Mouse (Mus musculus) hindbrain, embryonic 11.5 days (tissue): ENCODE measurements around the gene B3galt4. TPM values are rescaled to one million over a fixed set of nuclear protein-coding genes. Genes with fewer than 3 reads are reported as not detected.

Source experiments
- ATAC-seq: fragments of 200-750 bp; cut with Nextera tagmentation; 2 replicates; pipeline ENCODE4 v1.8.0; 2017; ENCODE audit warnings: mild to moderate bottlenecking, moderate TSS enrichment, moderate library complexity; ENCODE audit not compliant: low FRiP score
- DNase-seq: peaks from one replicate; pipeline ENCODE4 v3.0.0-alpha.2; 2015; ENCODE audit warnings: low spot score
- H3K27ac ChIP-seq: fragments of 300-500 bp; sonication (generic); 2 replicates; pipeline ENCODE4 v1.5.1; 2014; ENCODE audit warnings: mild to moderate bottlenecking, low read depth, low read length
- H3K27me3 ChIP-seq: fragments of 300-500 bp; sonication (generic); 2 replicates; pipeline ENCODE4 v1.6.1; 2014; ENCODE audit warnings: mild to moderate bottlenecking, low read length, moderate library complexity, mixed read lengths; ENCODE audit not compliant: control insufficient read depth, insufficient read depth
- H3K36me3 ChIP-seq: fragments of 300-500 bp; sonication (generic); 2 replicates; pipeline ENCODE4 v1.6.1; 2014; ENCODE audit warnings: mild to moderate bottlenecking, low read length, moderate library complexity, mixed read lengths; ENCODE audit not compliant: control insufficient read depth, insufficient read depth
- H3K4me1 ChIP-seq: fragments of 300-500 bp; sonication (generic); replicated peaks from 2 replicates; pipeline ENCODE4 v1.6.1; 2014; ENCODE audit warnings: low read length, mixed read lengths; ENCODE audit not compliant: control insufficient read depth, insufficient read depth
- H3K4me2 ChIP-seq: fragments of 300-500 bp; sonication (generic); replicated peaks from 2 replicates; pipeline ENCODE4 v1.6.1; 2014; ENCODE audit warnings: mild to moderate bottlenecking, low read depth, low read length
- H3K4me3 ChIP-seq: fragments of 300-500 bp; sonication (generic); 2 replicates; pipeline ENCODE4 v1.5.1; 2014; ENCODE audit warnings: low read depth, low read length
- H3K9ac ChIP-seq: fragments of 300-500 bp; sonication (generic); 2 replicates; pipeline ENCODE4 v1.6.1; 2014; ENCODE audit warnings: low read depth, low read length
- H3K9me3 ChIP-seq: fragments of 300-500 bp; sonication (generic); 2 replicates; pipeline ENCODE4 v1.6.1; 2016; ENCODE audit warnings: low read length; ENCODE audit not compliant: control insufficient read depth
- WGBS: fragments of 180-500 bp; shearing (Covaris S2); extraction: QIAGEN DNeasy Blood & Tissue Kit; methylation state at CpG from one replicate; pipeline ENCODE4 v1.1.7; 2014; 5-methylcytosine and 5-hydroxymethylcytosine counted together
- polyA plus RNA-seq: library from polyadenylated mRNA; unstranded; fragments of >200 nt; fragmentation: Nextera tagmentation; extraction: Ambion mirVana; gene quantifications from 2 replicates; pipeline ENCODE4 v1.2.1, GENCODE M21; 2014

Gene B3galt4
- polyA plus RNA-seq, 1 experiment from 2014 or later = 5.3 TPM

DNA sequence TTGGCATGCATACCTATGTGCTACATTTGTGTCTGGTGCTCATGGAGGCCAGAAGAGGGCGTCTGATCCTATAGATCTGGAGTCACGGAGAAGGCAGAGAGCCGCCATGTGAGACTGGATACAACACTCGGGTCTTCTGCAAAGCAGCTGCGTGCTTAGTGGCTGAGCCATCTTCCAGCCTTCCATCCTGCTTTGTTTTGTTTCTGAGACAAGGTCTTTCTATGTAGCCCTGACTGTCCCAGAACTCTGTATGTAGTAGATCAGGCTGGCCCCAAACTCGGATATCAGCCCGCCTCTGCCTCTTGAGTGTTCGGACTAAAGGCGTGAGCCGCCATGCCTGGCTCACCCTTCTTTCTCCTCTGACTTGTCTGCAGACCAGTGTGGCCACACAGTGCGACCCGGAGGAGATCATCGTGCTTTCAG, 36.3 kb downstream of the B3galt4 start:
- Histone ChIP-seq H3K4me1 (peaks cover 20% of the 10 kb centered on the region), H3K4me3 (peak overlapping the region; percentile 64; the same call in 1 of the 2 replicates), H3K36me3 (peaks cover 17% of the 10 kb centered on the region), H3K27ac (no peak overlapping the region), H3K4me2 (peak overlapping the region; percentile 59; the same call in 1 of the 2 replicates), H3K9ac (no peak overlapping the region), H3K27me3 (no peaks in the 10 kb centered on the region), H3K9me3 (no peaks in the 10 kb centered on the region)
- ATAC-seq (no peak), DNase-seq (no peak)
- WGBS = 73% methylated on average over 13 of the region's 13 CpGs

DNA sequence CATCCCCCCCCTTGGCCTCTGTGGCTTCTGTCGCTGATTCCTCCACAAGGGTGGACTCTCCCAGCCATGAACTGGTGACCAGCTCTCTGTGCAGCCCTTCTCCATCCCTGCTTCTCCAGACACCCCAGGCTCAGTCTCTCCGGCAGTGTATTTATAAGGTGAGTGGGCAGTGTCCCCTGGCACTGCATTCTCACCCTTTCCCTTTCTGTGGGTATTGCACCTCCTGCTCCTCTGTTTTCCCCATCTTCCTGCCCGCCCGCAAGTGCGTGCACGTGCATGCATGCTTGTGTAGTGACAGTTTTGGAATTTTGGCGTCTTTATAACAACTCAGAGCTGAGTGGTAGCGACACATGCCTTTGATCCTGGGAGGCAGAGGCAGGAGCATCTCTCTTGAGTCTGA, 37.4 kb downstream of the B3galt4 start:
- WGBS = 98% methylated on average over 8 of the region's 8 CpGs

DNA sequence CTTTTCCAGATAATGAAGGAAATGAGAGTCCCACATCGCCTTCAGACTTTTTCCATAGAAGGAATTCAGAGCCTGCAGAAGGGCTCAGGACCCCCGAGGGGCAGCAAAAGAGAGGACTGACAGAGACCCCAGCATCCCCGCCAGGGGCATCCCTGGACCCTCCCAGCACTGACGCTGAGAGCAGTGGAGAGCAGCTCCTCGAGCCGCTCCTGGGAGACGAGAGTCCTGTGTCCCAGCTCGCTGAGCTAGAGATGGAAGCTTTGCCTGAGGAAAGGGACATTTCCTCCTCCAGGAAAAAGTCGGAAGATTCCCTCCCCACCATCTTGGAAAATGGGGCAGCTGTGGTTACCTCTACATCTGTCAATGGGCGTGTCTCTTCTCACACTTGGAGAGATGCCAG, 38.0 kb downstream of the B3galt4 start:
- no peak for DNase-seq
- Histone ChIP-seq H3K4me2 (no peak overlapping the region), H3K36me3 (peaks cover 17% of the 10 kb centered on the region), H3K9me3 (no peaks in the 10 kb centered on the region), H3K4me1 (peaks cover 14% of the 10 kb centered on the region), H3K27me3 (no peaks in the 10 kb centered on the region), H3K27ac (no peak overlapping the region), H3K4me3 (no peak overlapping the region; the same call in 1 of the 2 replicates), H3K9ac (no peak overlapping the region)
- ATAC-seq = no peak
- WGBS = 91% methylated on average over 10 of the region's 10 CpGs

More for the DNA sequence above, 37.4 kb downstream of the B3galt4 start:
- DNase-seq = no peak
- Histone ChIP-seq H3K27me3 (no peaks in the 10 kb centered on the region), H3K4me2 (no peak overlapping the region), H3K4me3 (no peak overlapping the region; the same call in 1 of the 2 replicates), H3K9me3 (no peaks in the 10 kb centered on the region), H3K27ac (no peak overlapping the region), H3K4me1 (peaks cover 15% of the 10 kb centered on the region), H3K9ac (no peak overlapping the region), H3K36me3 (peaks cover 17% of the 10 kb centered on the region)
- no peak for ATAC-seq

DNA sequence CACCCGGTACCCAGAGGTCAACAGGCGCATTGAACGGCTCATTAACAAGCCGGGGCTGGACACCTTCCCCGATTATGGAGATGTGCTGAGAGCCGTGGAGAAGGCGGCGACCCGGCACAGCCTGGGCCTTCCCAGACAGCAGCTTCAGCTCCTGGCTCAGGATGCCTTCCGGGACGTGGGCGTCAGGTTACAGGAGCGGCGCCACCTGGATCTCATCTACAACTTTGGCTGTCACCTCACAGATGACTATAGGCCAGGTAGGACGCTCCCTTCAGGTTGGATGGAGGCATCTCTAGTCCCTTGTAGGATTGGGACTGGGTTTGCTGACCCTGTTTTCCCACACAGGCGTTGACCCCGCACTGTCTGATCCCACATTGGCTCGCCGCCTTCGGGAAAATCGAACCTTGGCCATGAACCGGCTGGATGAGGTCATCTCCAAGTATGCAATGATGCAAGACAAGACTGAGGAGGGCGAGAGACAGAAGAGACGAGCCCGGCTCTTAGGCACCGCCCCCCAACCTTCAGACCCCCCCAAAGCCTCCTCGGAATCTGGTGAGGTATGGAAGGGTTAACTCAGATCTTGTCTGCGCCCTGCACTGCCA, 39.4 kb downstream of the B3galt4 start:
- H3K4me2 ChIP-seq = no peak overlapping the region
- WGBS = 92% methylated on average over 28 of the region's 28 CpGs
- no peaks in the 10 kb centered on the region for H3K9me3 ChIP-seq
- ATAC-seq (no peak), DNase-seq (no peak)
- H3K9ac ChIP-seq = no peak overlapping the region
- no peaks in the 10 kb centered on the region for H3K27me3 ChIP-seq
- peaks cover 8% of the 10 kb centered on the region for H3K4me1 ChIP-seq
- H3K27ac ChIP-seq = no peak overlapping the region
- H3K4me3 ChIP-seq = no peak overlapping the region
- H3K36me3 ChIP-seq = peaks cover 17% of the 10 kb centered on the region

DNA sequence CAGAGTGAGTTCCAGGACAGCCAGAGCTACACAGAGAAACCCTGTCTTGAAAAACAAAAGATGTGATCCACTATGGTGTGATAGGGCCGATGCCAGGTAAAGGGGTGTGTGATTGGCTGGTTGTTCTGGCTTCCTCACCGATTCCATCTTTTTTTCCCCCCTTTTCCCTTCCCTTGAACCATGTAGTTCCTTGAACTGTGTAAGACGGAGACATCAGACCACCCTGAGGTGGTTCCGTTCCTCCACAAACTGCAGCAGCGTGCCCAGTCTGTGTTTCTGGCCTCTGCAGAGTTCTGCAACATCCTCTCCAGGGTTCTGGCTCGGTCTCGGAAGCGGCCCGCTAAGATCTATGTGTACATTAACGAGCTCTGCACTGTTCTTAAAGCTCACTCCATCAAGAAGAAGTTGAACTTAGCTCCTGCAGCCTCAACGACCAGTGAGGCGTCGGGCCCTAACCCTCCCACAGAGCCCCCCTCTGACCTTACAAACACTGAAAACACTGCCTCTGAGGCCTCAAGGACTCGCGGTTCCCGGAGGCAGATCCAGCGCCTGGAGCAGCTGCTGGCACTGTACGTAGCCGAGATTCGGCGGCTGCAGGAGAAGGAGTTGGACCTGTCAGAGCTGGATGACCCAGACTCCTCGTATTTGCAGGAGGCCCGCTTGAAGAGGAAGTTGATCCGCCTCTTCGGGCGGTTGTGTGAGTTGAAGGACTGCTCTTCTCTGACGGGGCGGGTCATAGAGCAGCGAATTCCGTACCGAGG, 40.1 kb downstream of the B3galt4 start:
- Histone ChIP-seq H3K9ac (no peak overlapping the region), H3K4me2 (no peak overlapping the region), H3K27ac (no peak overlapping the region), H3K9me3 (no peaks in the 10 kb centered on the region), H3K36me3 (peaks cover 17% of the 10 kb centered on the region), H3K4me1 (peaks cover 6% of the 10 kb centered on the region), H3K4me3 (no peak overlapping the region), H3K27me3 (no peaks in the 10 kb centered on the region)
- DNase-seq = no peak
- WGBS = 89% methylated on average over 31 of the region's 31 CpGs
- no peak for ATAC-seq

DNA sequence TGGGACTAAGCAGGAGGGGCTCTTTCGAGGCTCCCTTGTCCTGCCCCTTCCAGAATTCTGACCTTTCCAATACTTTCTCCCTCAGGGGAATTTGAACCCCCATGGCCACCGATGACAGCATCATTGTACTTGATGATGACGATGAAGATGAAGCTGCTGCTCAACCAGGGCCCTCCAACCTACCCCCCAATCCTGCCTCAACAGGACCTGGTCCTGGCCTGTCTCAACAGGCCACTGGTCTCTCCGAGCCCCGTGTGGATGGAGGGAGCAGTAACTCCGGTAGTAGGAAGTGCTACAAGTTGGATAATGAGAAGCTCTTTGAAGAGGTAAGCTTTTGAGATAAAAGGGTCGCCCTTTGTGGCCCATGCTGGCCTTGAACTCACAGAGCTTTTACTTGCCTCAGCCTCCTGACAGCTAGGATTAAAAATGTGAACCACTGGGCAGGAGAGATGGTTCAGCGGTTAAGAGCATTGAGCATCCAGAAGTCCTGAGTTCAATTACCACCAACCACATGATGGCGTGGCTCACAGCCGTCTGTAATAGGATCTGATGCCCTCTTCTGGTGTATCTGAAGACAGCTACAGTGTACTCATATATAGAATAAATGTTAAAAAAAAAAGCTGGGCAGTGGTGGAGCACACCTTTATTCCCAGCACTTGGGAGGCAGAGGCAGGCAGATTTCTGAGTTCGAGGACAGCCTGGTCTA, 40.8 kb downstream of the B3galt4 start:
- no peaks in the 10 kb centered on the region for H3K27me3 ChIP-seq
- H3K4me2 ChIP-seq = peak overlapping the region; percentile 96
- peaks cover 17% of the 10 kb centered on the region for H3K36me3 ChIP-seq
- no peaks in the 10 kb centered on the region for H3K9me3 ChIP-seq
- H3K27ac ChIP-seq = no peak overlapping the region
- H3K4me1 ChIP-seq = peaks cover 6% of the 10 kb centered on the region
- H3K4me3 ChIP-seq = peak overlapping the region; percentile 87
- H3K9ac ChIP-seq = peak overlapping the region; percentile 87; the same call in 1 of the 2 replicates
- DNase-seq (no peak), ATAC-seq (no peak)
- WGBS = 57% methylated on average over 11 of the region's 11 CpGs

DNA sequence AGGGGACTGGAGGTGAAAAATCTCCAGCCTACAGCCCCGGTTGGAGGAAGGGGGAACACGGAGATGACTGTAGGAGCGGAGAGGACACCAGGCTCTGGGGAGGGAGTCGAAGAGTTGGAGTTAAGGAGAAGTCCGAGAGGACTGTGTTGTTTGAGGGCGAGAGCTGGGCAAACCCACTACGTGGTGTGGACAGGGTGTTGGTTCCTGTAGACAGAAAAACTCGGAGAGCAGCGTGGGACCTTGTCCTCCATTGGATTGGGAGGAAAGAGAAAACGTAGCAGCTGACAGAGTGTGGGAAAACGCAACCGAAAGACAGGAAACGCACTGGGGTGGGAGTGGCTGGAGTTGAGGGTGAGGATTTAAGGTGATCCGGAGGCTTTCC, 41.4 kb downstream of the B3galt4 start:
- peaks cover 17% of the 10 kb centered on the region for H3K36me3 ChIP-seq
- H3K27me3 ChIP-seq = no peaks in the 10 kb centered on the region
- peak overlapping the region; percentile 87 for H3K9ac ChIP-seq
- H3K4me1 ChIP-seq = peaks cover 6% of the 10 kb centered on the region
- H3K4me3 ChIP-seq = peak overlapping the region; percentile 87
- under 1% methylated on average over 14 of the region's 14 CpGs for WGBS
- H3K27ac ChIP-seq = peak overlapping the region; percentile 70; the same call in 1 of the 2 replicates
- H3K4me2 ChIP-seq = peak overlapping the region; percentile 96
- DNase-seq (no peak), ATAC-seq (no peak)
- no peaks in the 10 kb centered on the region for H3K9me3 ChIP-seq

DNA sequence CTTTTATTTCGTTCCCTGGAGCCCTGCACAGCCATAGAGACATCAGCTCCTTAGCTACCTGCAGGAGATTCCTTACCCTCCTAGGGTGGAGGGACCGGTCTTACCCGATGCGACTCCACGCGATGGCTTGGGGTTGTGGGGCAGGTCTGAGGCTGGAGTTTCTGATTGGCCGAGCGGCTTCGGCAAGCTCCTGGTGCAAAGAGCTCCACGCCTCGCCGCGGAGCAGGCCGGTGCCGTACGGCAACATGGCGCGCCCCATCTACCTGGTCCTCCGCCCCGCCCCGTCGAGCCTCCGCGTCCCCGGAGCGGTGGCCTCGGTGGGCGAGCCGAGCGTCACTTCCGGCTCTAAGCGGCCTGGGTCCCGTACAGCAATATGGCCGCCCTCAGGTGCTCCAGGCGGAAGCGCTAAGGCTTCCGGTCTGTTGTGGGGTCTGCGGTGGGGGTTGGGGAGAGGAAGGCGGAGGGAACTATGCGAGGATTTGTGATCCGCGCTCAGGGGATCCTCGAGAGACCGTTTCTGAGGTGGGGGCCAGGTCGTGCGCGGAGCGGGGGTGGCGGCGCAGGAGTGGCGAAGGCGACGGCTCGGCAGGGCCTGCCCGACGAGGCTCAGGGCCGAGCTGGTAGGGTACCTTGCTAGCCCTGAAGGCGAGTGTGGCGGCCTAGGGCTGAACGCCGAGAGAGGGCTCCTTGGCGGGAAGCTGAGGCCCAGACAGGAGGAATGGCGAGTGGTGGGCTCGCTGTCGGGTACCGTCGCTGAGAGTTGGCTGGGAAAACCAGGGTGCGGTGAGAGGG, 42.0 kb downstream of the B3galt4 start, which contains the start of gene Daxx:
Gene Daxx (plus strand): TSS at position 338 of the 792 bp plus-strand sequence.
- Histone ChIP-seq H3K4me2 (peak within 1 kb of the TSS; percentile 96), H3K36me3 (peaks cover 17% of the 10 kb centered on the region), H3K27me3 (no peaks in the 10 kb centered on the region), H3K4me1 (peaks cover 6% of the 10 kb centered on the region), H3K4me3 (peak within 1 kb of the TSS; percentile 87), H3K9ac (peak within 1 kb of the TSS; percentile 87), H3K9me3 (no peaks in the 10 kb centered on the region), H3K27ac (peak within 1 kb of the TSS; percentile 84)
- peak; percentile 99 for DNase-seq
- ATAC-seq = peak; percentile 97
- 1% methylated on average over 68 of the region's 68 CpGs for WGBS
